Mouse (Mus musculus) G1E (cell line): ENCODE data around the gene D330020A13Rik.

ENCODE experiments used
- CTCF ChIP-seq: IDR thresholded peaks from 2 replicates; pipeline ENCODE4 v1.5.1; 2012; ENCODE audit warnings: low read depth, low read length, inconsistent platforms, mixed read lengths
- GATA1 ChIP-seq: IDR thresholded peaks from 2 replicates; pipeline ENCODE4 v1.6.1; 2012; ENCODE audit warnings: borderline replicate concordance, low read length, inconsistent platforms, mixed read lengths
- TAL1 ChIP-seq: conservative IDR thresholded peaks from 2 replicates; pipeline ENCODE4 v1.6.1; 2012; ENCODE audit warnings: low read depth, low read length, inconsistent platforms, mixed read lengths

- TF ChIP-seq CTCF (no peak), GATA1 (no peak), TAL1 (no peak)
These were observed 25.0 kb downstream of the D330020A13Rik start for GRCm38 (mm10) chr6:120319129-120319528.
